Mouse (Mus musculus) thymus, adult 2 months (tissue): ENCODE results near the gene Mgst2. TPM values are rescaled to one million over a fixed set of nuclear protein-coding genes. Genes with fewer than 3 reads are reported as not detected.

Experiments used
- DNase-seq: peaks from one replicate; pipeline ENCODE4 v3.0.0; 2021
- H3K27ac ChIP-seq: fragments of 200-500 bp; 2 replicates; pipeline ENCODE4 v1.5.1; 2012; ENCODE audit warnings: low read length, control low read depth; ENCODE audit not compliant: control insufficient read depth, insufficient read depth
- H3K27me3 ChIP-seq: fragments of 200-500 bp; 2 replicates; pipeline ENCODE4 v1.6.1; 2012; ENCODE audit warnings: mild to moderate bottlenecking, low read length, moderate library complexity, mixed read lengths; ENCODE audit not compliant: control insufficient read depth, insufficient read depth
- H3K36me3 ChIP-seq: fragments of 200-500 bp; 2 replicates; pipeline ENCODE4 v1.6.1; 2012; ENCODE audit warnings: mild to moderate bottlenecking, low read length, moderate library complexity; ENCODE audit not compliant: control insufficient read depth, insufficient read depth
- H3K4me1 ChIP-seq: fragments of 200-500 bp; replicated peaks from 2 replicates; pipeline ENCODE4 v1.6.1; 2012; ENCODE audit warnings: low read length; ENCODE audit not compliant: control insufficient read depth, insufficient read depth
- H3K4me3 ChIP-seq: fragments of 200-500 bp; 2 replicates; pipeline ENCODE4 v1.5.1; 2012; ENCODE audit warnings: mild to moderate bottlenecking, low read length, control low read depth, moderate library complexity; ENCODE audit not compliant: control insufficient read depth, insufficient read depth
- CTCF ChIP-seq: fragments of 200-500 bp; IDR thresholded peaks from 2 replicates; pipeline ENCODE4 v1.5.1; 2012; ENCODE audit warnings: mild to moderate bottlenecking, control low read depth, low read length, moderate library complexity, borderline replicate concordance; ENCODE audit not compliant: control insufficient read depth, poor library complexity, insufficient read depth; ENCODE audit errors: extremely low read depth
- POLR2A ChIP-seq: fragments of 200-500 bp; IDR thresholded peaks from 2 replicates; pipeline ENCODE4 v1.6.1; 2012; ENCODE audit warnings: mild to moderate bottlenecking, low read length, control low read depth, moderate library complexity; ENCODE audit not compliant: control insufficient read depth, poor library complexity, insufficient read depth; ENCODE audit errors: extremely low read depth
- WGBS: fragments of 180-500 bp; shearing (Covaris S2); methylation state at CpG from one replicate; pipeline ENCODE4 v1.1.7; 2018; 5-methylcytosine and 5-hydroxymethylcytosine counted together
- polyA plus RNA-seq: library from polyadenylated mRNA; depleted of rRNA; stranded (reverse); fragments of >200 nt; gene quantifications from 2 replicates; pipeline ENCODE4 v1.2.3, GENCODE M21; 2012; rRNA removed

Gene Mgst2
- 17.9 and 20.8 TPM in 2 replicates for polyA plus RNA-seq

- DNase-seq, result no peak
- peak within 1 kb of the TSS; percentile 55 for H3K4me3 ChIP-seq
- H3K27ac ChIP-seq, result peak within 1 kb of the TSS; percentile 88
- H3K27me3 ChIP-seq, result no peaks in the 10 kb centered on the region
- TF ChIP-seq CTCF (no peak), POLR2A (no peak)
- H3K36me3 ChIP-seq, result no peaks in the 10 kb centered on the region
- H3K4me1 ChIP-seq, result peaks cover 45% of the 10 kb centered on the region
- 50% methylated on average over 4 of the region's 4 CpGs for WGBS
Observed at GRCm38 (mm10) chr3:51660060-51660459, at the start of gene Mgst2. Mgst2 (plus strand) TSS chr3:51660360.

GRCm38 (mm10) chr3:51611972-51612371 lies 48.2 kb upstream of the Mgst2 start:
- Histone ChIP-seq H3K4me1 (no peaks in the 10 kb centered on the region), H3K27me3 (no peaks in the 10 kb centered on the region), H3K4me3 (no peak overlapping the region), H3K36me3 (no peaks in the 10 kb centered on the region), H3K27ac (no peak overlapping the region)
- 7% methylated on average over 6 of the region's 6 CpGs for WGBS
- no peak for TF ChIP-seq POLR2A
- no peak for TF ChIP-seq CTCF
- peak; percentile 45 for DNase-seq

GRCm38 (mm10) chr3:51612398-51613356 lies 47.5 kb upstream of the Mgst2 start:
- Histone ChIP-seq H3K4me1 (no peaks in the 10 kb centered on the region), H3K4me3 (no peak overlapping the region), H3K36me3 (no peaks in the 10 kb centered on the region), H3K27ac (no peak overlapping the region), H3K27me3 (no peaks in the 10 kb centered on the region)
- 95% methylated on average over 10 of the region's 10 CpGs for WGBS
- TF ChIP-seq POLR2A, result no peak
- no peak for TF ChIP-seq CTCF
- DNase-seq, result no peak

GRCm38 (mm10) chr3:51614278-51614677 lies 45.9 kb upstream of the Mgst2 start:
- Histone ChIP-seq H3K36me3 (no peaks in the 10 kb centered on the region), H3K27ac (no peak overlapping the region), H3K27me3 (no peaks in the 10 kb centered on the region), H3K4me1 (no peaks in the 10 kb centered on the region), H3K4me3 (no peak overlapping the region)
- no peak for DNase-seq
- 95% methylated on average over 13 of the region's 13 CpGs for WGBS
- TF ChIP-seq POLR2A, result no peak
- no peak for TF ChIP-seq CTCF

GRCm38 (mm10) chr3:51623956-51624355 lies 36.2 kb upstream of the Mgst2 start:
- DNase-seq, result no peak
- WGBS, result 78% methylated on average over 2 of the region's 2 CpGs
- no peak for TF ChIP-seq CTCF
- no peak overlapping the region for H3K27ac ChIP-seq
- no peak overlapping the region for H3K4me3 ChIP-seq
- H3K4me1 ChIP-seq, result 0 out of 2 replicates have a peak, but pooled peaks cover 4% of the 10 kb centered on the region
- H3K36me3 ChIP-seq, result no peaks in the 10 kb centered on the region
- H3K27me3 ChIP-seq, result no peaks in the 10 kb centered on the region

- 93% methylated on average over 3 of the region's 3 CpGs for WGBS
- no peak overlapping the region for H3K4me3 ChIP-seq
- peaks cover 7% of the 10 kb centered on the region for H3K4me1 ChIP-seq
- DNase-seq, result no peak
- no peak overlapping the region for H3K27ac ChIP-seq
- no peaks in the 10 kb centered on the region for H3K27me3 ChIP-seq
- H3K36me3 ChIP-seq, result no peaks in the 10 kb centered on the region
- TF ChIP-seq POLR2A (no peak), CTCF (no peak)
Observed at GRCm38 (mm10) chr3:51627741-51628140, 32.4 kb upstream of the Mgst2 start.
